In genomic region chr4:16455551-16455950, GRCm38 (mm10) we compare ENCODE assay signal across 25 mouse cellular contexts.
"Had no signal": no experiment of that assay in that cellular context is flagged by ENCODE, and none has a peak within 500 bp of the region (broad histone marks: within the 10 kb centered on the region; RNA-seq: fewer than 3 reads in every experiment).

No protein-coding gene starts in this region.

- H3K9me3 ChIP-seq: hindbrain, embryonic 10.5 days; hindbrain, embryonic 12.5 days; intestine, embryonic 15.5 days; limb, embryonic 10.5 days; limb, embryonic 12.5 days; liver, embryonic 13.5 days; liver, embryonic 15.5 days had no signal

- H3K9ac ChIP-seq: hindbrain, embryonic 12.5 days; hindbrain, embryonic 14.5 days; intestine, embryonic 15.5 days; limb, embryonic 12.5 days; liver, embryonic 13.5 days; liver, embryonic 15.5 days had no signal

- H3K27ac ChIP-seq: heart, adult 2 months; hindbrain, embryonic 10.5 days; hindbrain, embryonic 12.5 days; hindbrain, embryonic 14.5 days; intestine, embryonic 15.5 days; layer of hippocampus, adult 2 months; left cerebral cortex, adult 2 months; limb, embryonic 10.5 days; limb, embryonic 12.5 days; liver, embryonic 13.5 days; liver, embryonic 15.5 days had no signal

- H3K27me3 ChIP-seq: hindbrain, embryonic 12.5 days; intestine, embryonic 15.5 days; limb, embryonic 12.5 days; liver, embryonic 13.5 days; liver, embryonic 15.5 days had no signal

- H3K4me2 ChIP-seq: heart, embryonic 11.5 days; hindbrain, embryonic 12.5 days; hindbrain, embryonic 14.5 days; intestine, embryonic 15.5 days; limb, embryonic 12.5 days; liver, embryonic 11.5 days; liver, embryonic 13.5 days; liver, embryonic 15.5 days had no signal

- H3K4me3 ChIP-seq: heart, adult 2 months; hindbrain, embryonic 10.5 days; hindbrain, embryonic 12.5 days; intestine, embryonic 15.5 days; layer of hippocampus, adult 2 months; left cerebral cortex, adult 2 months; limb, embryonic 10.5 days; limb, embryonic 12.5 days; liver, embryonic 13.5 days; liver, embryonic 15.5 days had no signal

- H3K4me1 ChIP-seq: hindbrain, embryonic 10.5 days; hindbrain, embryonic 12.5 days; intestine, embryonic 15.5 days; limb, embryonic 10.5 days; limb, embryonic 12.5 days; liver, embryonic 13.5 days; liver, embryonic 15.5 days had no signal

- ATAC-seq: hindbrain, embryonic 16.5 days; inflammation-experienced regulatory T-cells, adult 6 months; intestine, embryonic 15.5 days; intestine, postnatal 0 days had no signal

- H3K36me3 ChIP-seq: hindbrain, embryonic 10.5 days; hindbrain, embryonic 12.5 days; intestine, embryonic 15.5 days; limb, embryonic 10.5 days; limb, embryonic 12.5 days; liver, embryonic 13.5 days; liver, embryonic 15.5 days had no signal

- DNase-seq: gastrocnemius, postnatal 14 days; heart, adult 2 months; heart, postnatal 10 days; heart, postnatal 4 days; kidney, adult 18-20 months; kidney, adult 8-10 months; kidney, postnatal 10 days; kidney, postnatal 25 days; kidney, postnatal 4 days; liver; liver, embryonic 13.5 days had no signal
